Mouse (Mus musculus) forebrain, embryonic 15.5 days (tissue): ENCODE data around the gene Fahd1. TPM values are rescaled to one million over a fixed set of nuclear protein-coding genes. Genes with fewer than 3 reads are reported as not detected.
A peak's percentile ranks its signal among the peaks of the same experiment; 100 is the strongest.

ENCODE experiments used
- ATAC-seq: fragments of 200-750 bp; cut with Nextera tagmentation; replicated peaks from 2 replicates; pipeline ENCODE4 v1.8.0; 2017; ENCODE audit warnings: mild to moderate bottlenecking, moderate TSS enrichment, moderate library complexity
- H3K27ac ChIP-seq: fragments of 300-500 bp; sonication (generic); replicated peaks from 2 replicates; pipeline ENCODE4 v1.5.1; 2015; ENCODE audit warnings: mild to moderate bottlenecking, inconsistent platforms
- H3K27me3 ChIP-seq: fragments of 300-500 bp; sonication (generic); 2 replicates; pipeline ENCODE4 v1.6.1; 2015; ENCODE audit warnings: inconsistent platforms
- H3K36me3 ChIP-seq: fragments of 300-500 bp; sonication (generic); 2 replicates; pipeline ENCODE4 v1.6.1; 2015; ENCODE audit warnings: mild to moderate bottlenecking, inconsistent platforms
- H3K4me1 ChIP-seq: fragments of 300-500 bp; sonication (generic); 2 replicates; pipeline ENCODE4 v1.6.1; 2015; ENCODE audit warnings: inconsistent platforms
- H3K4me2 ChIP-seq: fragments of 300-500 bp; sonication (generic); replicated peaks from 2 replicates; pipeline ENCODE4 v1.6.1; 2015; ENCODE audit warnings: mild to moderate bottlenecking, inconsistent platforms
- H3K4me3 ChIP-seq: fragments of 300-500 bp; sonication (generic); 2 replicates; pipeline ENCODE4 v1.5.1; 2015; ENCODE audit warnings: mild to moderate bottlenecking, inconsistent platforms
- H3K9ac ChIP-seq: fragments of 300-500 bp; sonication (generic); replicated peaks from 2 replicates; pipeline ENCODE4 v1.6.1; 2015; ENCODE audit warnings: mild to moderate bottlenecking, inconsistent platforms
- H3K9me3 ChIP-seq: fragments of 300-500 bp; sonication (generic); 2 replicates; pipeline ENCODE4 v1.6.1; 2016; ENCODE audit warnings: inconsistent platforms
- WGBS: fragments of 180-500 bp; shearing (Covaris S2); methylation state at CpG from one replicate; pipeline ENCODE4 v1.1.7; 2015; ENCODE audit warnings: mixed read lengths; 5-methylcytosine and 5-hydroxymethylcytosine counted together
- polyA plus RNA-seq: library from polyadenylated mRNA; unstranded; fragments of >200 nt; fragmentation: Nextera tagmentation; extraction: Ambion mirVana; gene quantifications from 2 replicates; pipeline ENCODE4 v1.2.1, GENCODE M21; 2015

Gene Fahd1
- polyA plus RNA-seq, 1 experiment from 2014 or later: 16.0 TPM

GRCm38 (mm10) chr17:24892785-24893184 lies 42.6 kb upstream of the Fahd1 start:
- peaks cover 44% of the 10 kb centered on the region for H3K36me3 ChIP-seq

GRCm38 (mm10) chr17:24891321-24891720 lies 41.2 kb upstream of the Fahd1 start:
- Histone ChIP-seq H3K36me3 (peaks cover 44% of the 10 kb centered on the region), H3K27me3 (no peaks in the 10 kb centered on the region), H3K9me3 (no peaks in the 10 kb centered on the region), H3K9ac (no peak overlapping the region), H3K4me1 (peaks cover 44% of the 10 kb centered on the region), H3K27ac (no peak overlapping the region), H3K4me2 (no peak overlapping the region), H3K4me3 (no peak overlapping the region)
- 89% methylated on average over 13 of the region's 13 CpGs for WGBS
- no peak for ATAC-seq

More at GRCm38 (mm10) chr17:24892785-24893184, 42.6 kb upstream of the Fahd1 start:
- Histone ChIP-seq H3K27ac (no peak overlapping the region), H3K9ac (no peak overlapping the region), H3K4me2 (no peak overlapping the region), H3K9me3 (no peaks in the 10 kb centered on the region), H3K4me3 (no peak overlapping the region), H3K4me1 (peaks cover 49% of the 10 kb centered on the region), H3K27me3 (no peaks in the 10 kb centered on the region)
- no peak for ATAC-seq
- WGBS: 89% methylated on average over 12 of the region's 12 CpGs

GRCm38 (mm10) chr17:24890151-24891092 lies 40.3 kb upstream of the Fahd1 start:
- no peaks in the 10 kb centered on the region for H3K27me3 ChIP-seq
- H3K27ac ChIP-seq: no peak overlapping the region
- peaks cover 40% of the 10 kb centered on the region for H3K4me1 ChIP-seq
- no peaks in the 10 kb centered on the region for H3K9me3 ChIP-seq
- no peak overlapping the region for H3K9ac ChIP-seq
- peaks cover 44% of the 10 kb centered on the region for H3K36me3 ChIP-seq
- no peak for ATAC-seq
- H3K4me3 ChIP-seq: no peak overlapping the region
- H3K4me2 ChIP-seq: no peak overlapping the region
- WGBS: 88% methylated on average over 19 of the region's 19 CpGs

GRCm38 (mm10) chr17:24888862-24889261 lies 38.7 kb upstream of the Fahd1 start:
- no peak overlapping the region for H3K4me2 ChIP-seq
- WGBS: 85% methylated on average over 3 of the region's 3 CpGs
- no peaks in the 10 kb centered on the region for H3K27me3 ChIP-seq
- H3K9ac ChIP-seq: no peak overlapping the region
- H3K9me3 ChIP-seq: no peaks in the 10 kb centered on the region
- no peak overlapping the region for H3K27ac ChIP-seq
- H3K36me3 ChIP-seq: peaks cover 47% of the 10 kb centered on the region
- no peak for ATAC-seq
- H3K4me1 ChIP-seq: peaks cover 36% of the 10 kb centered on the region
- no peak overlapping the region for H3K4me3 ChIP-seq

- Histone ChIP-seq H3K27me3 (no peaks in the 10 kb centered on the region), H3K4me2 (peak overlapping the region; percentile 84), H3K36me3 (peaks cover 48% of the 10 kb centered on the region), H3K4me1 (peaks cover 31% of the 10 kb centered on the region), H3K9me3 (no peaks in the 10 kb centered on the region), H3K9ac (peak overlapping the region; percentile 65), H3K27ac (0 out of 2 replicates have a peak overlapping the region, but pooled peaks have one; percentile 52), H3K4me3 (peak overlapping the region; percentile 58)
- ATAC-seq: no peak
- WGBS: 69% methylated on average over 18 of the region's 18 CpGs
These were observed 37.3 kb upstream of the Fahd1 start for GRCm38 (mm10) chr17:24887291-24888080.

- Histone ChIP-seq H3K9me3 (no peaks in the 10 kb centered on the region), H3K36me3 (peaks cover 44% of the 10 kb centered on the region), H3K27ac (peak overlapping the region; percentile 52), H3K27me3 (no peaks in the 10 kb centered on the region), H3K4me2 (peak overlapping the region; percentile 84), H3K9ac (peak overlapping the region; percentile 65), H3K4me1 (peaks cover 31% of the 10 kb centered on the region), H3K4me3 (peak overlapping the region; percentile 58)
- 1% methylated on average over 18 of the region's 18 CpGs for WGBS
- peak; percentile 44 for ATAC-seq
These were observed 36.7 kb upstream of the Fahd1 start for GRCm38 (mm10) chr17:24886932-24887271.

GRCm38 (mm10) chr17:24886134-24886931 lies 36.2 kb upstream of the Fahd1 start, which contains the start of the genes Nubp2 and Spsb3:
Gene Nubp2 (minus strand): TSS chr17:24886349.
Gene Spsb3 (plus strand): TSS chr17:24886643.
- no peaks in the 10 kb centered on the region for H3K9me3 ChIP-seq
- peak; percentile 99 for ATAC-seq
- H3K36me3 ChIP-seq: peaks cover 38% of the 10 kb centered on the region
- peak within 1 kb of the TSS; percentile 52 for H3K27ac ChIP-seq
- peak within 1 kb of the TSS; percentile 58 for H3K4me3 ChIP-seq
- H3K27me3 ChIP-seq: no peaks in the 10 kb centered on the region
- peak within 1 kb of the TSS; percentile 84 for H3K4me2 ChIP-seq
- peaks cover 31% of the 10 kb centered on the region for H3K4me1 ChIP-seq
- H3K9ac ChIP-seq: peak within 1 kb of the TSS; percentile 65
- under 1% methylated on average over 69 of the region's 69 CpGs for WGBS

GRCm38 (mm10) chr17:24885356-24886133 lies 35.4 kb upstream of the Fahd1 start:
- H3K4me1 ChIP-seq: peaks cover 31% of the 10 kb centered on the region
- no peak overlapping the region for H3K27ac ChIP-seq
- no peak for ATAC-seq
- H3K9ac ChIP-seq: peak overlapping the region; percentile 43
- peaks cover 31% of the 10 kb centered on the region for H3K36me3 ChIP-seq
- no peaks in the 10 kb centered on the region for H3K27me3 ChIP-seq
- H3K9me3 ChIP-seq: no peaks in the 10 kb centered on the region
- 26% methylated on average over 22 of the region's 22 CpGs for whole genome bisulfite sequencing
- H3K4me2 ChIP-seq: peak overlapping the region; percentile 79
- H3K4me3 ChIP-seq: peak overlapping the region; percentile 58

GRCm38 (mm10) chr17:24884391-24884790 lies 34.2 kb upstream of the Fahd1 start:
- H3K4me2 ChIP-seq: no peak overlapping the region
- peaks cover 31% of the 10 kb centered on the region for H3K4me1 ChIP-seq
- no peak overlapping the region for H3K4me3 ChIP-seq
- whole genome bisulfite sequencing: 87% methylated on average over 6 of the region's 6 CpGs
- peaks cover 24% of the 10 kb centered on the region; the same call in 1 of the 2 replicates for H3K36me3 ChIP-seq
- no peaks in the 10 kb centered on the region for H3K27me3 ChIP-seq
- no peak overlapping the region for H3K9ac ChIP-seq
- H3K27ac ChIP-seq: no peak overlapping the region
- no peaks in the 10 kb centered on the region for H3K9me3 ChIP-seq
- no peak for ATAC-seq

GRCm38 (mm10) chr17:24881738-24882440 lies 31.7 kb upstream of the Fahd1 start:
- Histone ChIP-seq H3K4me2 (no peak overlapping the region), H3K27me3 (no peaks in the 10 kb centered on the region), H3K4me1 (peaks cover 9% of the 10 kb centered on the region), H3K27ac (no peak overlapping the region), H3K9ac (no peak overlapping the region), H3K9me3 (no peaks in the 10 kb centered on the region), H3K36me3 (peaks cover 16% of the 10 kb centered on the region; the same call in 1 of the 2 replicates), H3K4me3 (no peak overlapping the region)
- no peak for ATAC-seq
- 46% methylated on average over 7 of the region's 7 CpGs for WGBS
